Mouse (Mus musculus) liver, embryonic 14.5 days (tissue): Measurements from ENCODE around the gene Tmem80.

Experiments
- CTCF ChIP-seq: IDR thresholded peaks from 2 replicates; pipeline ENCODE4 v1.5.1; 2016; ENCODE audit warnings: antibody characterized with exemption, low read depth, control low read depth
- EP300 ChIP-seq: IDR thresholded peaks from 2 replicates; pipeline ENCODE4 v1.6.1; 2016; ENCODE audit warnings: antibody characterized with exemption, low read depth

- TF ChIP-seq CTCF = no peak
- no peak for TF ChIP-seq EP300
Measured at GRCm38 (mm10) chr7:141374399-141374798, 46.9 kb downstream of the Tmem80 start.
